Mouse (Mus musculus) kidney, postnatal 10 days (tissue): ENCODE data around the gene Nup188.

Source experiments
- DNase-seq: peaks from one replicate; pipeline ENCODE4 v3.0.0; 2021; ENCODE audit warnings: mixed read lengths

Nup188 gene

GRCm38 (mm10) chr2:30286192-30287026 is at the start of gene Nup188, which contains the start of gene Dolk:
Gene Nup188, plus strand, starts transcription at chr2:30286397.
Gene Dolk, minus strand, starts transcription at chr2:30286334.
- peak; percentile 99 for DNase-seq

GRCm38 (mm10) chr2:30236426-30237198 is 49.6 kb upstream of the Nup188 start:
- DNase-seq, result no peak

- DNase-seq, result peak; percentile 100
Measured at GRCm38 (mm10) chr2:30237199-30237880, 48.9 kb upstream of the Nup188 start, which contains the start of gene Lrrc8a. Gene Lrrc8a, plus strand, starts transcription at chr2:30237715.

- DNase-seq, result peak; percentile 87
Measured at GRCm38 (mm10) chr2:30237881-30238280, 48.3 kb upstream of the Nup188 start.

GRCm38 (mm10) chr2:30238906-30239465 is 47.2 kb upstream of the Nup188 start:
- no peak for DNase-seq

- peak; percentile 78 for DNase-seq
Measured at GRCm38 (mm10) chr2:30239777-30240176, 46.4 kb upstream of the Nup188 start.

- DNase-seq, result no peak
Measured at GRCm38 (mm10) chr2:30240267-30240666, 45.9 kb upstream of the Nup188 start, which contains the start of gene Gm28035. Gene Gm28035, plus strand, starts transcription at chr2:30240567.

- DNase-seq, result peak; percentile 83
Measured at GRCm38 (mm10) chr2:30242509-30242908, 43.7 kb upstream of the Nup188 start.

- DNase-seq, result no peak
Measured at GRCm38 (mm10) chr2:30243391-30243790, 42.8 kb upstream of the Nup188 start.

GRCm38 (mm10) chr2:30244595-30245178 is 41.5 kb upstream of the Nup188 start:
- no peak for DNase-seq

GRCm38 (mm10) chr2:30247036-30247435 is 39.2 kb upstream of the Nup188 start:
- DNase-seq, result no peak

GRCm38 (mm10) chr2:30247681-30248080 is 38.5 kb upstream of the Nup188 start:
- DNase-seq, result no peak

GRCm38 (mm10) chr2:30249182-30249581 is 37.0 kb upstream of the Nup188 start:
- no peak for DNase-seq

- no peak for DNase-seq
Measured at GRCm38 (mm10) chr2:30250166-30251128, 35.8 kb upstream of the Nup188 start.

- peak; percentile 59 for DNase-seq
Measured at GRCm38 (mm10) chr2:30251417-30252104, 34.6 kb upstream of the Nup188 start.

- no peak for DNase-seq
Measured at GRCm38 (mm10) chr2:30252521-30252920, 33.7 kb upstream of the Nup188 start.

- DNase-seq, result no peak
Measured at GRCm38 (mm10) chr2:30253809-30254208, 32.4 kb upstream of the Nup188 start.

GRCm38 (mm10) chr2:30255631-30256395 is 30.4 kb upstream of the Nup188 start:
- no peak for DNase-seq

- no peak for DNase-seq
Measured at GRCm38 (mm10) chr2:30256616-30257350, 29.4 kb upstream of the Nup188 start.
